Mouse (Mus musculus): ENCODE data around the gene Cyb561.

- TF ChIP-seq TAL1 (IDR thresholded peaks at IDR 0.05; ENCODE audit: low read length) (no peak), GATA1 (IDR thresholded peaks at IDR 0.05; ENCODE audit: low read length) (no peak)
Observed at GRCm38 (mm10) chr11:105913580-105913979, 39.6 kb downstream of the Cyb561 start.
